Comparison of ENCODE assay signal across 16 mouse cellular contexts in the genomic region with DNA sequence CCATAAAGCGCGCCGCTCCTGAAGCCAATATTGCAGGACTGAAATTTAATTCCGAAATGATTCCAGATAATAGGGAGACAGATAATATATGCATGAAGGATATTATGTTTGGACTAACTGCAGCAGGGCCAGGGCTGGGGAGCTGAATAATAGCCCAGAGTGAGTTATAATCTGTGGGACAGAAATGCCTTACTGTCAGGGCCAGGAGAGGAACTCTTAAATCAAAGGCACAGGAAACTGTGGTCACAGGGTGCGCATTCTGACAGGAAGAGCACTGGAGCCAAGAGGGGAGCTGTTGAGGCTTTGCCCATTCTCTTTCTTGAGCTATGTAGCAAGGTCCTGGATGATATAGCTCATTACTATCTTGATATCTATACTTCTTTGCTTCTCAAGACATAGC. TPM values are rescaled to one million over a fixed set of nuclear protein-coding genes. Genes with fewer than 3 reads are reported as not detected.
DNase-seq lines count a peak whose midpoint lies in the region; ATAC-seq lines count a peak whose summit lies in the region.
"Had no signal": no experiment of that assay in that cellular context is flagged by ENCODE, and none has a peak within 500 bp of the region (broad histone marks: within the 10 kb centered on the region; RNA-seq: fewer than 3 reads in every experiment).

No protein-coding gene starts in this region.

- intact Hi-C loops in left cerebral cortex, postnatal 4 days (cut with DNase I), result no loop called here
- intact Hi-C loops in heart, postnatal 10 days (cut with DNase I), result no loop called here

- peak; percentile 54 for ATAC-seq in megakaryocyte progenitor cell, adult 5-6 weeks (replicated peaks; ENCODE audit: poor library complexity)
- ATAC-seq: forebrain, embryonic 13.5 days; liver, postnatal 0 days; midbrain, embryonic 16.5 days had no signal

- peak; percentile 15 to 20 for DNase-seq in adrenal gland, postnatal 36 days
- no peak for DNase-seq in adrenal gland, postnatal 25 days
- DNase-seq in thymus, postnatal 0 days (ENCODE audit: low spot score), result peak; percentile 22
- DNase-seq in thymus, adult 18-20 months, result no peak
- DNase-seq in kidney, adult 9 months, result peak; percentile 57
- no peak for DNase-seq in left cerebral cortex, postnatal 4 days
- DNase-seq in heart, postnatal 10 days, result no peak
- DNase-seq: adrenal gland, adult 2 months; cerebellum, adult 8-10 months; embryo, embryonic 11 days; heart, adult 11 months; liver, postnatal 0 days; lung, postnatal 4 days had no signal

RNA-seq across cellular contexts. Expression of a gene that starts 57.4 kb away (rescaled TPM):
- total RNA-seq in adrenal gland, postnatal 36 days (2021), result 10 to 100 TPM; 25.2 to 27.3 TPM
- total RNA-seq in adrenal gland, postnatal 25 days (2021), result 26.7 and 32.7 TPM in 2 replicates
- 51.7 and 53.7 TPM in 2 replicates for polyA plus RNA-seq in thymus, postnatal 0 days (2015; fragmentation: Nextera tagmentation; extraction: Ambion mirVana)
- total RNA-seq in megakaryocyte progenitor cell, adult 5-6 weeks (2015), result 13.8 and 19.3 TPM in 2 replicates
- 23.7 and 29.1 TPM in 2 replicates for total RNA-seq in megakaryocyte progenitor cell, adult 5-6 weeks (2017)
- 10 to 100 TPM; 46.1 to 47.6 TPM for total RNA-seq in left cerebral cortex, postnatal 4 days (2021)
- 10 to 100 TPM; 21.6 to 22.9 TPM for total RNA-seq in heart, postnatal 10 days (2021)

Comparison
In these comparisons a context has a peak if more than half of its experiments do, and no peak if none do; other contexts are left out.
1. DNase-seq: peak in adrenal gland, postnatal 36 days (2 of 2), thymus, postnatal 0 days (single experiment) and kidney, adult 9 months (single experiment); none in adrenal gland, postnatal 25 days (single experiment), thymus, adult 18-20 months (0 of 2), left cerebral cortex, postnatal 4 days (single experiment) and heart, postnatal 10 days (0 of 2).